Comparison of ENCODE assay signal across 8 mouse cellular contexts in the genomic region with DNA sequence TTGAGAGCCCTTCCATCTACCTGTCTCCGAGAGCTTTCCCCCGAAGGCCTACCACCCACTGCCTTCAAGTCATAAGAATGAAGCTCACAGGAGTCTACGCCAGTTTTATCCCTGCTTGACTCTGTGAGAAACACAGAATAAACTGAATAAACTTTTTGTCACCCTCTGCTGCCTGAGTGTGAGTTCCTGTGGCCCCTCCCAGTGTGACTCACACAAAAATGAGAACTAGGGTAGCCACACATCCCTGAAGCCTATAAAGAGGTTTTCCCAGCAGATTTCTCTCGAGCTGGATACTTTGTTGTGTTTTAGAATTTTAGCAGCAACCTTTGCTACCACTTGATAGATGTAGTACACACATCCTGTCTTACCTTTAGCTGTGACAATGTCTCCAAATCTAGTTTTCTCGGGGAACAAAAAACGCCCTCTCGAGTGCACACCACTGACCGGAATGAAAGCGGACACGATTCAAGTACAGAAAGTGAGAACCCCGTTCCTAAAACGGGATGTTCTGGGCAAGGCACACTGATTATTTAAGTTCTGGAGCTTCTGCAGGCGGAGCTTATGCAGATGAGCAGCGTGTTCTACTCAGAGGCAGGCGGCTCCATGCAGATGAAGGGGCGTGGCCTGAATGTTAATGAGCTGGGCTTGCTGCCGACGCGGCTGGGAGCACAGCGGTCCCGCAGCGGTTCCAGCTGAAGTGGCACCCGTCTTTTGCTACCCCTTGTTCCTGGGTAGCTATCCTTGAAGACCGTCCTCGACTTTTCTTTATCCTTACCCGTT. TPM values are rescaled to one million over a fixed set of nuclear protein-coding genes. Genes with fewer than 3 reads are reported as not detected.
DNase-seq lines count a peak whose midpoint lies in the region; ATAC-seq and TF ChIP-seq lines count a peak whose summit lies in the region.

A gene (plus strand): TSS at position 631 of the 780 bp plus-strand sequence.

- TF ChIP-seq POLR2A in ES-Bruce4 (IDR thresholded peaks at IDR 0.05; ENCODE audit: insufficient read depth, low read length) = peak; percentile 47
- TF ChIP-seq POLR2A in olfactory bulb, adult 2 months (IDR thresholded peaks at IDR 0.05; ENCODE audit: insufficient read depth, low read depth, low read length) = peak; percentile 83

- no peak for TF ChIP-seq EP300 in ES-Bruce4 (IDR thresholded peaks at IDR 0.05; ENCODE audit: insufficient read depth, low read depth, low read length)

- peaks cover 9% of the 10 kb centered on the region for H3K27me3 ChIP-seq in ES-Bruce4 (ENCODE audit: control insufficient read depth, insufficient read depth, low read length, poor library complexity, severe bottlenecking)
- H3K27me3 ChIP-seq in forebrain, embryonic 16.5 days (replicated peaks; ENCODE audit: control insufficient read depth, insufficient read depth, low read length) = no peaks in the 10 kb centered on the region
- H3K27me3 ChIP-seq in lung, embryonic 15.5 days = peaks cover 25% of the 10 kb centered on the region

- DNase-seq in c-Kit-positive CD71-positive TER-119-positive erythroid progenitor cells, embryonic 14.5 days (ENCODE audit: low spot score) = peak; percentile 87
- peak; percentile 87 for DNase-seq in heart, postnatal 4 days
- DNase-seq in layer of hippocampus, adult 8-10 months (ENCODE audit: low spot score in 2 of 2) = peak; percentile 75 to 77
- peak; percentile 76 to 83 for DNase-seq in thymus, adult 18-20 months

- H3K27ac ChIP-seq in ES-Bruce4 (ENCODE audit: insufficient read depth, low read length) = no peak within 1 kb of the TSS
- H3K27ac ChIP-seq in forebrain, embryonic 16.5 days (ENCODE audit: low read length) = no peak within 1 kb of the TSS
- peak within 1 kb of the TSS; percentile 36; the same call in 1 of the 2 replicates for H3K27ac ChIP-seq in lung, embryonic 15.5 days
- H3K27ac ChIP-seq in olfactory bulb, adult 2 months (ENCODE audit: insufficient read depth, low read depth, low read length) = peak within 1 kb of the TSS; percentile 60

- peak within 1 kb of the TSS; percentile 60 for H3K4me3 ChIP-seq in ES-Bruce4 (ENCODE audit: low read depth, low read length)
- H3K4me3 ChIP-seq in forebrain, embryonic 16.5 days (replicated peaks; ENCODE audit: low read length) = peak within 1 kb of the TSS; percentile 44
- peak within 1 kb of the TSS; percentile 46 for H3K4me3 ChIP-seq in lung, embryonic 15.5 days
- peak within 1 kb of the TSS; percentile 69 for H3K4me3 ChIP-seq in olfactory bulb, adult 2 months (ENCODE audit: insufficient read depth, low read depth, low read length)

- H3K9ac ChIP-seq in ES-Bruce4 (ENCODE audit: low read depth, poor library complexity, severe bottlenecking) = peak within 1 kb of the TSS; percentile 64
- peak within 1 kb of the TSS; percentile 62 for H3K9ac ChIP-seq in forebrain, embryonic 16.5 days (replicated peaks; ENCODE audit: low read depth, low read length)
- H3K9ac ChIP-seq in lung, embryonic 15.5 days = peak within 1 kb of the TSS; percentile 37

- ATAC-seq in forebrain, embryonic 16.5 days = peak; percentile 53
- ATAC-seq in lung, embryonic 15.5 days (ENCODE audit: borderline replicate concordance, extremely low read depth, low FRiP score, low TSS enrichment) = peak; percentile 58

- H3K9me3 ChIP-seq in ES-Bruce4 (replicated peaks; ENCODE audit: control insufficient read depth, insufficient read depth, low read length, poor library complexity, severe bottlenecking) = no peaks in the 10 kb centered on the region
- no peaks in the 10 kb centered on the region for H3K9me3 ChIP-seq in forebrain, embryonic 16.5 days (ENCODE audit: control insufficient read depth, low read length)
- H3K9me3 ChIP-seq in lung, embryonic 15.5 days = no peaks in the 10 kb centered on the region

- no peak for TF ChIP-seq CTCF in ES-Bruce4 (IDR thresholded peaks at IDR 0.05; ENCODE audit: low read depth, low read length)
- no peak for TF ChIP-seq CTCF in olfactory bulb, adult 2 months (IDR thresholded peaks at IDR 0.05; ENCODE audit: insufficient read depth, low read depth, low read length)

- peak within 1 kb of the TSS; percentile 64 for H3K4me2 ChIP-seq in forebrain, embryonic 16.5 days (ENCODE audit: low read length)
- H3K4me2 ChIP-seq in lung, embryonic 15.5 days = peak within 1 kb of the TSS; percentile 92

- 10% methylated on average over 26 of the region's 26 CpGs for WGBS in forebrain, embryonic 16.5 days
- 9% methylated on average over 26 of the region's 26 CpGs for WGBS in lung, embryonic 15.5 days
- WGBS in olfactory bulb, adult 2 months = 7% methylated on average over 26 of the region's 26 CpGs

- H3K36me3 ChIP-seq in ES-Bruce4 (ENCODE audit: control insufficient read depth, insufficient read depth, low read length, poor library complexity, severe bottlenecking) = no peaks in the 10 kb centered on the region; the same call in 1 of the 2 replicates
- H3K36me3 ChIP-seq in forebrain, embryonic 16.5 days (ENCODE audit: control insufficient read depth, insufficient read depth) = no peaks in the 10 kb centered on the region
- no peaks in the 10 kb centered on the region for H3K36me3 ChIP-seq in lung, embryonic 15.5 days

- H3K4me1 ChIP-seq in ES-Bruce4 (ENCODE audit: control insufficient read depth, insufficient read depth, low read length) = no peaks in the 10 kb centered on the region
- peaks cover 46% of the 10 kb centered on the region for H3K4me1 ChIP-seq in forebrain, embryonic 16.5 days (replicated peaks; ENCODE audit: control insufficient read depth, insufficient read depth, low read length)
- H3K4me1 ChIP-seq in lung, embryonic 15.5 days = peaks cover 43% of the 10 kb centered on the region
- H3K4me1 ChIP-seq in olfactory bulb, adult 2 months (ENCODE audit: control insufficient read depth, insufficient read depth, low read length) = peaks cover 36% of the 10 kb centered on the region

RNA-seq across cellular contexts. Expression of the gene that starts here (rescaled TPM):
- polyA plus RNA-seq in ES-Bruce4 (2011; ENCODE audit: insufficient read depth, insufficient read length, low read depth, missing spikeins) = 2.5 and 3.4 TPM in 2 replicates
- 5.7 and 6.0 TPM in 2 replicates for polyA plus RNA-seq in forebrain, embryonic 16.5 days (2015; fragmentation: Nextera tagmentation; extraction: Ambion mirVana)
- total RNA-seq in heart, postnatal 4 days (2021) = 1 to 10 TPM; 1.5 to 2.1 TPM
- 10 to 100 TPM; 26.9 to 33.1 (median 30.2) TPM for total RNA-seq in layer of hippocampus, adult 8-10 months (2022)
- 0.74 and 1.1 TPM in 2 replicates for polyA plus RNA-seq in lung, embryonic 15.5 days (2015; fragmentation: Nextera tagmentation; extraction: Ambion mirVana)
- polyA plus RNA-seq in olfactory bulb, adult 2 months (2012; ENCODE audit: insufficient read depth, insufficient read length, low replicate concordance, missing spikeins) = not detected in 2 replicates

Comparison
In these comparisons a context has a peak if more than half of its experiments do, and no peak if none do; other contexts are left out.
1. RNA of the gene that starts here (total RNA-seq): 26.9 to 33.1 TPM in layer of hippocampus, adult 8-10 months; 1.5 to 2.1 TPM in heart, postnatal 4 days; every median in the first group is over 4 times any median in the second.
2. H3K27ac ChIP-seq: peak in lung, embryonic 15.5 days (single experiment) and olfactory bulb, adult 2 months (single experiment); none in ES-Bruce4 (single experiment) and forebrain, embryonic 16.5 days (single experiment).
3. Peak in every context shown above with its lines, with median percentiles within 50 percentile points of each other: H3K4me3 ChIP-seq, H3K9ac ChIP-seq and DNase-seq.